Mouse (Mus musculus) stomach, embryonic 14.5 days (tissue): Measurements from ENCODE around the gene 4930407I10Rik. TPM values are rescaled to one million over a fixed set of nuclear protein-coding genes. Genes with fewer than 3 reads are reported as not detected.

Source experiments
- ATAC-seq: fragments of 200-750 bp; cut with Nextera tagmentation; 2 replicates; pipeline ENCODE4 v1.8.0; 2017; ENCODE audit warnings: low read depth, moderate TSS enrichment; ENCODE audit not compliant: insufficient number of reproducible peaks, insufficient read depth, low FRiP score
- H3K27ac ChIP-seq: fragments of 300-500 bp; sonication (generic); 2 replicates; pipeline ENCODE4 v1.5.1; 2014; ENCODE audit warnings: mild to moderate bottlenecking, low read length, moderate library complexity, mixed read lengths
- H3K27me3 ChIP-seq: fragments of 300-500 bp; sonication (generic); 2 replicates; pipeline ENCODE4 v1.6.1; 2014; ENCODE audit warnings: low read length, control low read depth, mixed read lengths; ENCODE audit not compliant: control insufficient read depth, insufficient read depth
- H3K36me3 ChIP-seq: fragments of 300-500 bp; sonication (generic); 2 replicates; pipeline ENCODE4 v1.6.1; 2014; ENCODE audit warnings: mild to moderate bottlenecking, control low read depth, low read length, moderate library complexity, mixed read lengths; ENCODE audit not compliant: control insufficient read depth, insufficient read depth
- H3K4me1 ChIP-seq: fragments of 300-500 bp; sonication (generic); 2 replicates; pipeline ENCODE4 v1.6.1; 2014; ENCODE audit warnings: low read length, control low read depth, mixed read lengths; ENCODE audit not compliant: control insufficient read depth, insufficient read depth
- H3K4me2 ChIP-seq: fragments of 300-500 bp; sonication (generic); replicated peaks from 2 replicates; pipeline ENCODE4 v1.6.1; 2014; ENCODE audit warnings: low read depth, low read length, control low read depth
- H3K4me3 ChIP-seq: fragments of 300-500 bp; sonication (generic); 2 replicates; pipeline ENCODE4 v1.5.1; 2014; ENCODE audit warnings: low read depth, low read length, control low read depth
- H3K9ac ChIP-seq: fragments of 300-500 bp; sonication (generic); replicated peaks from 2 replicates; pipeline ENCODE4 v1.6.1; 2014; ENCODE audit warnings: low read depth, mild to moderate bottlenecking, control low read depth, low read length, moderate library complexity, mixed read lengths
- H3K9me3 ChIP-seq: fragments of 300-500 bp; sonication (generic); 2 replicates; pipeline ENCODE4 v1.6.1; 2016; ENCODE audit warnings: low read depth, low read length, control low read depth; ENCODE audit not compliant: control insufficient read depth
- WGBS: fragments of 180-500 bp; shearing (Covaris S2); extraction: QIAGEN DNeasy Blood & Tissue Kit; methylation state at CpG from one replicate; pipeline ENCODE4 v1.1.7; 2014; 5-methylcytosine and 5-hydroxymethylcytosine counted together
- polyA plus RNA-seq: library from polyadenylated mRNA; unstranded; fragments of >200 nt; fragmentation: Nextera tagmentation; extraction: Ambion mirVana; gene quantifications from 2 replicates; pipeline ENCODE4 v1.2.1, GENCODE M21; 2014

The 4930407I10Rik gene
- polyA plus RNA-seq, 1 experiment from 2014 or later, result not detected

DNA sequence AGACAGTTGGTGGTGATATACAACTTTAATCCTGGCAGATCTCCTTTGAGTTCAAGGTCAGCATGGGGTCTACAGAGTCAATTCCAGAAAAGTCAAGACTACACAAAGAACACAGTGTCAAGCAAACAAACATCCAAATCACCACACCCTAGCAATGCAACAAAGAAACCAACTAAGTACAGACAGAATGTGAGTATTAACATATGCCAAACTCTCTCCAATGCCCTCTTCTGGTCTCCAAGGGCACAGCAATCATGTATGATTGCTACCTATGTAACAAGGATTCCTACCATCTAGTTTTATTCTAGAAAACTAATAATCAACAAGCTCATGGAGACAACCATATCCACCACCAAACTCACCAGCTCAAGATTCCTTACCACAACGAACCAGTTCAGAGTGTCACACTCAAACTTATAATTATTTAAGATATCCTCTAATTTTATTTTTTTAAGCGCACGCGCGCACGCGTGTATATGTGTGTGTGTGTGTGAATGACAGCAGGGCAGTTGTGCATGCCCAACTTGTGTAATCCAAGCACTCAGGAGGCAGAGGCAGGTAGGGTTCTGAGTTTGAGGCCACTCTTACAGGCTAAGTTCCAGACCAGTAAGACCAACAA lies 14.7 kb upstream of the 4930407I10Rik start:
- Histone ChIP-seq H3K4me1 (peaks cover 9% of the 10 kb centered on the region; the same call in 1 of the 2 replicates), H3K9ac (no peak overlapping the region), H3K4me3 (no peak overlapping the region), H3K9me3 (no peaks in the 10 kb centered on the region), H3K4me2 (no peak overlapping the region), H3K36me3 (peaks cover 30% of the 10 kb centered on the region), H3K27me3 (no peaks in the 10 kb centered on the region), H3K27ac (no peak overlapping the region)
- 98% methylated on average over 7 of the region's 7 CpGs for WGBS
- no peak for ATAC-seq

- Histone ChIP-seq H3K4me2 (peak overlapping the region; percentile 92), H3K36me3 (peaks cover 14% of the 10 kb centered on the region), H3K4me1 (peaks cover 9% of the 10 kb centered on the region; the same call in 1 of the 2 replicates), H3K4me3 (peak overlapping the region; percentile 100), H3K9ac (peak overlapping the region; percentile 90), H3K27ac (no peak overlapping the region), H3K9me3 (no peaks in the 10 kb centered on the region), H3K27me3 (no peaks in the 10 kb centered on the region)
- 0 out of 2 replicates have a peak, but pooled peaks have one; percentile 8 for ATAC-seq
- 2% methylated on average over 26 of the region's 26 CpGs for WGBS
Observed at GRCm38 (mm10) chr15:82046246-82046891, 12.6 kb upstream of the 4930407I10Rik start.

DNA sequence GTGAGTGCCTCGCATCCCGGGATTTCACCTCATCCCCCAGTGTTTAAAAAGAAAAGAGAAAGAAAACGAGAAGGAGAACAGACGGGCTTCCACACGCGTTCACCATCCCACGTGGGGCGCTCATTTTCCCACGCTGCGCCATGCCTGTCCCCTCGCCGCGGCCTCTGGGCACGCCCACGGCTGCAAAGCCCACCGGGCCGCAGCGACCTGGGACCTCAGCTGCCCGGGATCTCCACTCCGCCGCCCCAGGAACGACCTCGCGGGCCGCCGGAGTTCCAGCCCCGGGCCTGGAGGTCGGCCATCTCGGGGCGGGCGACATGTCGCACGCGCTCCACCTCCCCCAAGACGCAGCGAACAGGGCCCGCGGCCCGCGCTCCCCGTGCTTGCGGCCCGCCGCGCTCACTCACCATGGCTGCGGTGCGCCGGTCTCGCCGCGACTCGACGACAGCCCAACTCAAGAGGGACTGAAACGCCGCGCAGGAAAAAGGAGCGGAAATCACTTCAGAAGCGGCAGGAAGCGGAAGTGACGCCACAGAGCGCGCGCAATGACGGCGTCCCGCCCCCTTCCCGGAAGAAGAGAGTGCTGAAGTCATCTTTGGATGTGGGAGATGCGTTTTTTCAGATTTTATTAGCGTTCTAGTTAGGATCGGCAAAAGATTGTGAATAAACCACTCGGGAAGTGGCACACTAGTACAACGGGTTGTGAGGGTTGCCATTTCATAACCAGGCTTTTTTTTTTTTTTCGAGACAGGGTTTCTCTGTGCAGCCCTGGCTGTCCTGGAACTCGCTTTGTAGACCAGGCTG lies 11.7 kb upstream of the 4930407I10Rik start, which contains the start of gene Snu13:
Gene Snu13 (minus strand): TSS at position 519 of the 804 bp plus-strand sequence.
- peak; percentile 81; the same call in 1 of the 2 replicates for ATAC-seq

GRCm38 (mm10) chr15:82052544-82052943 lies 6.4 kb upstream of the 4930407I10Rik start:
- no peak overlapping the region for H3K4me2 ChIP-seq
- H3K36me3 ChIP-seq, result no peaks in the 10 kb centered on the region
- no peak overlapping the region for H3K27ac ChIP-seq
- no peak overlapping the region for H3K4me3 ChIP-seq
- H3K4me1 ChIP-seq, result no peaks in the 10 kb centered on the region
- WGBS, result 72% methylated on average over 5 of the region's 5 CpGs
- H3K9ac ChIP-seq, result no peak overlapping the region
- no peak for ATAC-seq
- no peaks in the 10 kb centered on the region for H3K9me3 ChIP-seq
- no peaks in the 10 kb centered on the region for H3K27me3 ChIP-seq

More for the DNA sequence above, 11.7 kb upstream of the 4930407I10Rik start, which contains the start of gene Snu13:
- H3K4me1 ChIP-seq, result peaks cover 9% of the 10 kb centered on the region; the same call in 1 of the 2 replicates
- no peaks in the 10 kb centered on the region for H3K9me3 ChIP-seq
- H3K27ac ChIP-seq, result peak within 1 kb of the TSS; percentile 89
- H3K27me3 ChIP-seq, result no peaks in the 10 kb centered on the region
- H3K4me3 ChIP-seq, result peak within 1 kb of the TSS; percentile 100
- H3K36me3 ChIP-seq, result peaks cover 13% of the 10 kb centered on the region
- H3K4me2 ChIP-seq, result peak within 1 kb of the TSS; percentile 92
- WGBS, result under 1% methylated on average over 74 of the region's 74 CpGs
- peak within 1 kb of the TSS; percentile 90 for H3K9ac ChIP-seq

DNA sequence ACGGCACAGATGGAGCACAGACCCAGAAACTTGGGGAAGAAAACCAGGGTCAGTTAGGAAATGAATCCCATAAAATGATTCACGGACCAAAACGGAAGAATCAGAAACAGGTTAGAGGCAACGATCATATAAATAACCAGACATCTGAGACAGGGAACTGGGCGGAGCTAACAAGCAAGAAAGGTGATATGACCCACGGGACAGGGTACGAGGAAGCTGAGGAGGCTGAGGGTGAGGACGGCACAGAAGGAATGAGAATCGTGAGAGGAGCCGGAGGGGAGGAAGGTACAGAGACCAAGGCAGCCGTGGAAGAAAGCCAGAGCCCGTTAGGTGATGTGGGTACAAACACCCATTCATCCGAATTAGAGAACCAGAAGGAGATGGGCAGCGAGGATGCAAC lies 5.0 kb downstream of the 4930407I10Rik start:
- Histone ChIP-seq H3K4me2 (no peak overlapping the region), H3K4me1 (no peaks in the 10 kb centered on the region), H3K36me3 (no peaks in the 10 kb centered on the region), H3K27me3 (peaks cover 7% of the 10 kb centered on the region; the same call in 1 of the 2 replicates), H3K9me3 (no peaks in the 10 kb centered on the region), H3K4me3 (no peak overlapping the region), H3K9ac (no peak overlapping the region), H3K27ac (no peak overlapping the region)
- 66% methylated on average over 14 of the region's 14 CpGs for WGBS
- ATAC-seq, result no peak

GRCm38 (mm10) chr15:82065511-82065910 lies 6.6 kb downstream of the 4930407I10Rik start:
- WGBS, result 14% methylated on average over 7 of the region's 7 CpGs
- Histone ChIP-seq H3K4me3 (no peak overlapping the region), H3K27ac (no peak overlapping the region), H3K4me2 (no peak overlapping the region), H3K9ac (no peak overlapping the region), H3K27me3 (peaks cover 13% of the 10 kb centered on the region), H3K9me3 (no peaks in the 10 kb centered on the region), H3K36me3 (no peaks in the 10 kb centered on the region), H3K4me1 (no peaks in the 10 kb centered on the region)
- ATAC-seq, result no peak

DNA sequence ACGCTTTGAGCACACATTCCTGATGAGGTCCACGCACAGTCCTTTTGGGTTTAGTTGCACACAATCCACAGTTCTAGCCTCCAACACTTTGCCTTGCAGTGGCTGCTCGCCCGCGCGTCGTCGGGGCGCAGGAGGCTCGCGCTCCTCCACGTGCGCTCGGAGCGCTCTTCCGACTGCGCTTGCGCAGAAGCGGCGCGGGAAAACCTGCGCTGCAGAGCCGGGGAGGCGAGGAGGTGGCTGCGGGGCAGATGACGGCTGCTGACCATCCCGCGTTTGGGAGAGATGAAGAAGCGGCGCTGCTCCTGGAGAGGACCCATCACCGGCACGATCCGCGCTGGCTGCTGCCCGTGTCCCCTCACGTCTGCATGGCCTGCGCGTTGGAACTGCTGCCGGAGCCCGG lies 10.9 kb downstream of the 4930407I10Rik start, which contains the start of gene Mei1:
Gene Mei1 (plus strand): TSS at position 99 of the 400 bp plus-strand sequence.
- Histone ChIP-seq H3K27ac (no peak within 1 kb of the TSS), H3K4me2 (peak within 1 kb of the TSS; percentile 21), H3K4me1 (no peaks in the 10 kb centered on the region), H3K27me3 (peaks cover 9% of the 10 kb centered on the region), H3K4me3 (no peak within 1 kb of the TSS), H3K9ac (no peak within 1 kb of the TSS), H3K9me3 (no peaks in the 10 kb centered on the region), H3K36me3 (no peaks in the 10 kb centered on the region)
- WGBS, result 20% methylated on average over 40 of the region's 40 CpGs
- ATAC-seq, result no peak

DNA sequence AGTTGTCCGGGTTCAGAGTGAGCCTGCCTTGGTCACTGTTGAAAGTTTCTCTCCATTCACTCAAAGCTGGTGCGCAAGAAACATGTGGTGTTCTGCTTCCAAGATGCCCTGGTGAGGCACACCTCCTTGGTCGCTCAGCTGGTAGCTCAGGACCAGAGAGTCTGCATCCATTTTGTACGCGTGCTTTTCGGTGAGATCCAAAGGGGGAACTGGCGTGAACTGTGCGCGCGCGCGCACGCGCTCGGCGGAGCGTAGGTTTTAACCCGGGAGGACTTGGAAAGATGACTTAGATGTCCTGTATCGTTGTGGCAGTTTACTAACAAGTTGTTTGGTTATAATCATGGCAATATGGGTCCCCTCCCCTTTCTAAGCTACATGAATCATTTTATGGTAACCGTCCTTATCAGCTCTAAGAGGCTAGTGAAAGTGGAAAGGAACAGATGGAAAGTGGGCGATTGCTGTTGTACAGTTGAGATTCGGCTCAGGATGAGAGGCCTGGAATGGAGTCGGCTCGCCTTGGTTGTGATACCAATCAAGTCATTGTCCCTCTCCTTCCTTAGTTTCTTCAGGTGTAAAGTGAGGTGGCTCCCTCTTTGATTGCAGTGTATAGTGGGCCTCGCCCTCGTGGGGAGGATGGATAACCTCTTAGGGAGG lies 13.0 kb downstream of the 4930407I10Rik start:
- no peak overlapping the region for H3K4me2 ChIP-seq
- no peak overlapping the region for H3K4me3 ChIP-seq
- no peak overlapping the region for H3K27ac ChIP-seq
- peaks cover 9% of the 10 kb centered on the region for H3K27me3 ChIP-seq
- no peaks in the 10 kb centered on the region for H3K36me3 ChIP-seq
- no peaks in the 10 kb centered on the region for H3K4me1 ChIP-seq
- H3K9ac ChIP-seq, result no peak overlapping the region
- no peaks in the 10 kb centered on the region for H3K9me3 ChIP-seq
- WGBS, result 90% methylated on average over 26 of the region's 26 CpGs
- no peak for ATAC-seq
